Mouse (Mus musculus) MEL (cell line): ENCODE measurements around the gene Tbc1d14.

Source experiments
- CTCF ChIP-seq, 3 experiments: IDR thresholded peaks in 2 of 3; conservative IDR thresholded peaks in 1 of 3; 2 replicates each; pipeline ENCODE4 v1.5.1; 2011 to 2012; ENCODE audit warnings: low read length in 3 of 3, low read depth in 2 of 3, mild to moderate bottlenecking in 2 of 3, improper control_type of control experiment in 1 of 3, inconsistent platforms in 1 of 3, mixed read lengths in 1 of 3, moderate library complexity in 1 of 3; ENCODE audit not compliant: control insufficient read depth in 1 of 3, insufficient read depth in 1 of 3, poor library complexity in 1 of 3, severe bottlenecking in 1 of 3
- JUND ChIP-seq: IDR thresholded peaks from 2 replicates; pipeline ENCODE4 v1.6.1; 2011; ENCODE audit warnings: low read depth, mild to moderate bottlenecking, improper control_type of control experiment, low read length
- MAZ ChIP-seq: IDR thresholded peaks from 2 replicates; pipeline ENCODE4 v1.6.1; 2012; ENCODE audit warnings: low read depth, mild to moderate bottlenecking, inconsistent platforms, low read length, improper control_type of control experiment
- NELFE ChIP-seq: IDR thresholded peaks from 2 replicates; pipeline ENCODE4 v1.6.1; 2011; ENCODE audit warnings: low read depth, low read length, improper control_type of control experiment
- NRF1 ChIP-seq: IDR thresholded peaks from 2 replicates; pipeline ENCODE4 v1.6.1; 2014; ENCODE audit warnings: low read depth, mild to moderate bottlenecking, inconsistent platforms, low read length, improper control_type of control experiment, moderate library complexity; ENCODE audit not compliant: poor library complexity, insufficient read depth, severe bottlenecking
- POLR2A ChIP-seq, 2 experiments: IDR thresholded peaks; 2 replicates each; pipeline ENCODE4 v1.6.1; 2011 to 2012; ENCODE audit warnings: low read length in 2 of 2, mild to moderate bottlenecking in 2 of 2, control low read depth in 1 of 2, improper control_type of control experiment in 1 of 2, low read depth in 1 of 2, moderate library complexity in 1 of 2; ENCODE audit not compliant: control insufficient read depth in 1 of 2, insufficient read depth in 1 of 2, poor library complexity in 1 of 2
- POLR2AphosphoS2 ChIP-seq: IDR thresholded peaks from 2 replicates; pipeline ENCODE4 v1.6.1; 2011; ENCODE audit warnings: low read length, improper control_type of control experiment
- ZNF384 ChIP-seq: IDR thresholded peaks from 2 replicates; pipeline ENCODE4 v1.6.1; 2012; ENCODE audit warnings: low read depth, mild to moderate bottlenecking, inconsistent platforms, low read length, improper control_type of control experiment

DNA sequence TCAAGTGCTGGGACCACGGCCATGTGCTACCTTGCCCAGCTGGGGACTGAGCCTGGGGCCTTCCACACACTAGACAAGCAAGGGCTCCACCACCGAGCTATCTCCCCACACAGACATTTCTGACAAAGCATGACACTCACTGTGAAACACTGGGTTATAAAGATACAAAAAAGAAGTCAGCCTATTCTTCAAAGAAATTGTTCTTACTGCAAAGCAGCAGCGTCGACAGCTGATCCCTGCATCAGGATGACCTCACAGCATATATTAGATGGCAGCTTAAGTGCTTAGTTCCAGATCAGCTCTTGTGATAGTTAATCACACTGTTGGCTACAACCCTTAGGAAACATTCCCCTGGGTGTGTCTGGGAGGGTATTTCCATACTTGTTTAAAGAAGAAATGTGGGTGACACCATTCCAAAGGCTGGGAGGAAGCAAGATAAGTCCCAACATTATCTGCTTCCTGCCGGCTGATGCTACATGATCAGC lies 69.8 kb downstream of the Tbc1d14 start:
- TF ChIP-seq CTCF (IDR thresholded peaks at IDR 0.05 in 2 of 3, conservative IDR thresholded peaks at IDR 0.05 in 1 of 3; ENCODE audit: control insufficient read depth in 1 of 3, insufficient read depth in 1 of 3, low read depth in 2 of 3, low read length in 3 of 3, poor library complexity in 1 of 3, severe bottlenecking in 1 of 3) (no peak), MAZ (no peak), NRF1 (no peak), ZNF384 (no peak), POLR2A (IDR thresholded peaks at IDR 0.05; ENCODE audit: control insufficient read depth in 1 of 2, insufficient read depth in 1 of 2, low read depth in 1 of 2, low read length in 2 of 2, poor library complexity in 1 of 2) (no peak), JUND (0 out of 2 replicates have a peak, but pooled peaks have one; percentile 26), NELFE (no peak), POLR2AphosphoS2 (no peak)
